Mouse (Mus musculus) forebrain, embryonic 11.5 days (tissue): ENCODE data around the gene Ulk4. TPM values are rescaled to one million over a fixed set of nuclear protein-coding genes. Genes with fewer than 3 reads are reported as not detected.

Experiments
- ATAC-seq: fragments of 200-750 bp; cut with Nextera tagmentation; replicated peaks from 2 replicates; pipeline ENCODE4 v1.8.0; 2017; ENCODE audit warnings: moderate TSS enrichment; ENCODE audit not compliant: low FRiP score
- DNase-seq: peaks from one replicate; pipeline ENCODE4 v3.0.0-alpha.2; 2017; ENCODE audit warnings: low spot score
- H3K27ac ChIP-seq: fragments of 300-500 bp; sonication (generic); 2 replicates; pipeline ENCODE4 v1.5.1; 2014; ENCODE audit warnings: low read depth, low read length
- H3K27me3 ChIP-seq: fragments of 300-500 bp; sonication (generic); 2 replicates; pipeline ENCODE4 v1.6.1; 2014; ENCODE audit warnings: mild to moderate bottlenecking, low read length, mixed read lengths; ENCODE audit not compliant: control insufficient read depth, insufficient read depth
- H3K36me3 ChIP-seq: fragments of 300-500 bp; sonication (generic); 2 replicates; pipeline ENCODE4 v1.6.1; 2014; ENCODE audit warnings: mild to moderate bottlenecking, low read length, moderate library complexity, mixed read lengths; ENCODE audit not compliant: control insufficient read depth, insufficient read depth
- H3K4me1 ChIP-seq: fragments of 300-500 bp; sonication (generic); replicated peaks from 2 replicates; pipeline ENCODE4 v1.6.1; 2014; ENCODE audit warnings: low read length, mixed read lengths; ENCODE audit not compliant: control insufficient read depth, insufficient read depth
- H3K4me2 ChIP-seq: fragments of 300-500 bp; sonication (generic); 2 replicates; pipeline ENCODE4 v1.6.1; 2014; ENCODE audit warnings: low read depth, mild to moderate bottlenecking, low read length, moderate library complexity, mixed read lengths; ENCODE audit not compliant: severe bottlenecking
- H3K4me3 ChIP-seq: fragments of 300-500 bp; sonication (generic); 2 replicates; pipeline ENCODE4 v1.5.1; 2014; ENCODE audit warnings: low read depth, low read length
- H3K9ac ChIP-seq: fragments of 300-500 bp; sonication (generic); 2 replicates; pipeline ENCODE4 v1.6.1; 2014; ENCODE audit warnings: low read length
- H3K9me3 ChIP-seq: fragments of 300-500 bp; sonication (generic); 2 replicates; pipeline ENCODE4 v1.6.1; 2016; ENCODE audit warnings: low read length, mixed read lengths; ENCODE audit not compliant: control insufficient read depth
- WGBS: fragments of 180-500 bp; shearing (Covaris S2); extraction: QIAGEN DNeasy Blood & Tissue Kit; methylation state at CpG from one replicate; pipeline ENCODE4 v1.1.7; 2014; 5-methylcytosine and 5-hydroxymethylcytosine counted together
- polyA plus RNA-seq: library from polyadenylated mRNA; unstranded; fragments of >200 nt; fragmentation: Nextera tagmentation; extraction: Ambion mirVana; gene quantifications from 2 replicates; pipeline ENCODE4 v1.2.1, GENCODE M21; 2014

Ulk4 gene
- polyA plus RNA-seq, 1 experiment from 2014 or later: 163 TPM

GRCm38 (mm10) chr9:120946131-120946530 lies 330.9 kb downstream of the Ulk4 start:
- H3K9ac ChIP-seq: no peak overlapping the region
- WGBS: 89% methylated on average over 8 of the region's 8 CpGs

GRCm38 (mm10) chr9:120944211-120944610 lies 332.8 kb downstream of the Ulk4 start:
- H3K27ac ChIP-seq: no peak overlapping the region
- no peak for ATAC-seq

More at GRCm38 (mm10) chr9:120946131-120946530, 330.9 kb downstream of the Ulk4 start:
- no peak overlapping the region for H3K4me2 ChIP-seq
- peaks cover 3% of the 10 kb centered on the region; the same call in 1 of the 2 replicates for H3K4me1 ChIP-seq
- H3K9me3 ChIP-seq: no peaks in the 10 kb centered on the region
- H3K27ac ChIP-seq: no peak overlapping the region
- DNase-seq: no peak
- H3K36me3 ChIP-seq: peaks cover 6% of the 10 kb centered on the region
- ATAC-seq: no peak
- no peak overlapping the region for H3K4me3 ChIP-seq
- no peaks in the 10 kb centered on the region for H3K27me3 ChIP-seq

DNA sequence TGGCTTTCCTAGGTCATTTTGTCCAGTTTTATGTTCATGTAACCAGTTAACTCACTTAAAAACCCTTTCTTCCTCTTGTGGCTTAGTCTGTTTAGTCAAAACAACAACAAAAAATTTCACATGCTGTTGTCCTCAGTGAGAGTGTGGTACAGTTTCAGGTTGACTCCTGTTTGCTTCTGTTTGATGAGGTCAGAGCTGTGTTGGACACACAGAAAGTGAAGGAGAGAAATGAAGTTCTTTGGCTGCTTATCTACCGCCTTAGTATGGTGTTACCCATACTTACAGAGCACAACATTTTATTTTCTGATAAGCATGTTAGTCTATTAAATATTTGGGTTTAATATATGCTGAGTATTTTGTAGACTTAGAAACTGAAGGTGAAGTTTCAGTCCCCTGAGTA lies 333.2 kb downstream of the Ulk4 start:
- no peak overlapping the region for H3K27ac ChIP-seq
- no peaks in the 10 kb centered on the region for H3K27me3 ChIP-seq
- DNase-seq (no peak), ATAC-seq (no peak)
- H3K9me3 ChIP-seq: no peaks in the 10 kb centered on the region
- no peak overlapping the region for H3K9ac ChIP-seq
- H3K36me3 ChIP-seq: no peaks in the 10 kb centered on the region; the same call in 1 of the 2 replicates
- no peak overlapping the region for H3K4me2 ChIP-seq
- 94% methylated on average over 1 of the region's 1 CpGs for WGBS
- H3K4me1 ChIP-seq: peaks cover 5% of the 10 kb centered on the region; the same call in 1 of the 2 replicates
- no peak overlapping the region for H3K4me3 ChIP-seq

More at GRCm38 (mm10) chr9:120944211-120944610, 332.8 kb downstream of the Ulk4 start:
- no peaks in the 10 kb centered on the region; the same call in 1 of the 2 replicates for H3K36me3 ChIP-seq
- H3K4me1 ChIP-seq: peaks cover 5% of the 10 kb centered on the region; the same call in 1 of the 2 replicates
- no peaks in the 10 kb centered on the region for H3K9me3 ChIP-seq
- no peak overlapping the region for H3K4me3 ChIP-seq
- no peak for DNase-seq
- H3K9ac ChIP-seq: no peak overlapping the region
- WGBS: 85% methylated on average over 3 of the region's 3 CpGs
- no peaks in the 10 kb centered on the region for H3K27me3 ChIP-seq
- H3K4me2 ChIP-seq: no peak overlapping the region

- no peak overlapping the region for H3K4me3 ChIP-seq
- H3K27me3 ChIP-seq: no peaks in the 10 kb centered on the region
- DNase-seq (no peak), ATAC-seq (no peak)
- WGBS: 86% methylated on average over 3 of the region's 3 CpGs
- H3K36me3 ChIP-seq: no peaks in the 10 kb centered on the region; the same call in 1 of the 2 replicates
- no peak overlapping the region for H3K9ac ChIP-seq
- no peak overlapping the region for H3K4me2 ChIP-seq
- no peaks in the 10 kb centered on the region for H3K9me3 ChIP-seq
- H3K4me1 ChIP-seq: peaks cover 10% of the 10 kb centered on the region; the same call in 1 of the 2 replicates
- no peak overlapping the region for H3K27ac ChIP-seq
These were observed 336.1 kb downstream of the Ulk4 start for GRCm38 (mm10) chr9:120940858-120941257.

- ATAC-seq: no peak
- Histone ChIP-seq H3K4me3 (peak overlapping the region; percentile 94), H3K36me3 (no peaks in the 10 kb centered on the region; the same call in 1 of the 2 replicates), H3K27me3 (no peaks in the 10 kb centered on the region), H3K9me3 (no peaks in the 10 kb centered on the region), H3K27ac (no peak overlapping the region), H3K9ac (peak overlapping the region; percentile 93; the same call in 1 of the 2 replicates), H3K4me1 (peaks cover 18% of the 10 kb centered on the region), H3K4me2 (peak overlapping the region; percentile 89)
- peak; percentile 81 for DNase-seq
- 36% methylated on average over 8 of the region's 8 CpGs for WGBS
These were observed 340.6 kb downstream of the Ulk4 start for GRCm38 (mm10) chr9:120936351-120936750.

DNA sequence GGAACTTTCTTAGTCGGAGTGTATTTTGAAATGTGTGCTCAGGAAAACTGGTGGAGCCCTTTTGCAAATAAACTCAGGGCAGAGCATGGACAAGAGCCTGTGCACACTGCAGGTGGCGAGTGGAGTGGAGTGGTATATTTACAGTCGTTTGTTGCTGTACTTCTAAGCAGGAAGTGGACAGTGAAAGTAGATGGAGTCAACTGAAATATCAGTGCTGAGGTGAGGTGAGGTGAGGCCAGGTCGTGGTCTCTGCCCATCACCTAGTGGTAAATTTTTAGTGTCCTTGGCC lies 341.4 kb downstream of the Ulk4 start:
- Histone ChIP-seq H3K27me3 (no peaks in the 10 kb centered on the region), H3K4me1 (peaks cover 18% of the 10 kb centered on the region), H3K27ac (no peak overlapping the region), H3K4me2 (peak overlapping the region; percentile 89), H3K9ac (peak overlapping the region; percentile 93), H3K4me3 (peak overlapping the region; percentile 94), H3K9me3 (no peaks in the 10 kb centered on the region), H3K36me3 (no peaks in the 10 kb centered on the region; the same call in 1 of the 2 replicates)
- no peak for DNase-seq
- ATAC-seq: no peak
- 22% methylated on average over 4 of the region's 4 CpGs for WGBS

DNA sequence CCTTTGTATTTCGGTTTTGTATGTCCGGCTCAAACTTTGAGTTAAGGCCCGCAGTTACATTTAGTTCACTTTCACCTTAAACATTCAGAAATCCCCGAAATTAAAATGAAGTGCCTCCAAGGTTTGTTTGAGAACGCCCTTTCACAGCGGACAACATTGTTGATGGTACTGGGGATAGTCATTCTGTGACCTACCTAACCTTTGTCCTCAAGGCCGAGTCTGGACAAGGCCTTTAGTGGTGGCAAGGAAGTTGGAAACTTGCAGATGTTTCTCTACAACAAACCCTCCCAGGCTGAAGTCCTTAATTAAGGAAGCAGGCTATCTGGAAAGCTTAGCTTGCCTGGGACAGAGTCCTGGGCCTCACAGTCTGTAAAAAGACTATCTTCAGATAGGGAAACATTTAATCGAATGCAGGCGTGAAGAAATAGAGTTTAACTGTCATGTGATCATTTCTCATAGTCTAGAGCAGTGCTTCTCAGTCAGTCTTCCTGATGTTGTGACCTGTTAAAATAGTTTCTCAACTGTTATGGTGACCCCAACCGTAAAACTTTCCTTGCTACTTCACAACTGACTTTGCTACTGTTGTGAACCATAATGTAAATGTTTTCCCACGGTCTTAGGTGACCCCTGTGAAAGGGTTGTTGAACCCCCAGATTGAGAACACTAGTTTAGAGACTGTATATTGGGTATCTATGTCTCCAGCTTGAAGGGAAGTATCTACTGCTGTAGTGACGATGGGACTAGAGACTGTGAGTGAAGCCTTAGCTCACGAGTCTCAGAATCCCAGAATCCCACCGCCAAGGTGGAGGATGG lies 342.0 kb downstream of the Ulk4 start:
- 14% methylated on average over 14 of the region's 14 CpGs for WGBS
- Histone ChIP-seq H3K4me3 (peak overlapping the region; percentile 94), H3K9me3 (no peaks in the 10 kb centered on the region), H3K36me3 (no peaks in the 10 kb centered on the region; the same call in 1 of the 2 replicates), H3K4me1 (peaks cover 16% of the 10 kb centered on the region), H3K27ac (peak overlapping the region; percentile 88), H3K4me2 (peak overlapping the region; percentile 89), H3K27me3 (no peaks in the 10 kb centered on the region), H3K9ac (peak overlapping the region; percentile 93)
- ATAC-seq (no peak), DNase-seq (no peak)

DNA sequence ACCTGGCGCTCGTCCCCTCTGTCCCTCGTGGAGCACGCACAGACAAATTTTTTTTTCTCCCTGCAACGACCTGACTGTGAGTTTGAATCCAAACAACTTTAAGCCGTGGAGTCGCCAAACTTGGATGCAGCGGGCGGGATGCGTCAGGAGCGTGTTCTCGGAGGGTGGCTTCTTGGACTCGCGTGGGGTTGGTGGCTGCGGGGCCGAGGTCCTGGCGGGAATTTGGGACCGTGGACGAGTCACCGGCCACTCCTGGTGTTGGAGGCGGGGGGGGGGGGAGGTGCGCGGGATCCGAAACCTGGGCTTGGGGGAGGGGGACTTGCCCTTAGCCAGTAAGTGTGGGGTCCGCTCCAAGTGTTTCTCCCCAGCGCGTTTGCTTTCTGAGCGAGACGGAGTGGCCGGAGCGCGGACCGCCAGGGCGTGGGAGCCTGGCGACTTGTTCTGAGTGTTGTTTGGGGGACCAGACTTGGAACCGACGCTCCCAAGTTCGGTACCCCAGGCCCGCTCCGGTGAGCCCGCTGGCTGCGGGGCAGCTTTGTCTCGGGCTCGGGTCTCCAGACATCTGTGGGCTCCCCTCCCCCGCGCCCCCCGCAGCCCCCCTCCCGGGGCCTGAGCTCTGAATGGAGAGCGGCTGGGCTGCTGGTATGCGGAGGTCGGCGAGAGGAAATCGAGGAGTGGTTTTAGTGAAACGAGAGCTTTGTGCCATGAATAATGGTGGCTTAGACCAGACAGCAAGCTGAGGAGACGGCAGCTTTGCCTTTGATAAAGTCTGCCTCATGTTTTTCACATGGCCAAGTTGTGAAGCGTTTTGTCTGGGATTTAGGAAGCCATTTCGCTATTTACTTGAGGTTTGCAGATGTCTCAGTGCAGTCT lies 342.9 kb downstream of the Ulk4 start:
- H3K9me3 ChIP-seq: no peaks in the 10 kb centered on the region
- WGBS: under 1% methylated on average over 57 of the region's 57 CpGs
- H3K36me3 ChIP-seq: no peaks in the 10 kb centered on the region; the same call in 1 of the 2 replicates
- ATAC-seq (peak; percentile 63), DNase-seq (peak; percentile 90)
- H3K9ac ChIP-seq: peak overlapping the region; percentile 93
- H3K27me3 ChIP-seq: no peaks in the 10 kb centered on the region
- peak overlapping the region; percentile 89 for H3K4me2 ChIP-seq
- peak overlapping the region; percentile 88 for H3K27ac ChIP-seq
- H3K4me3 ChIP-seq: peak overlapping the region; percentile 94
- H3K4me1 ChIP-seq: peaks cover 16% of the 10 kb centered on the region
